Mouse (Mus musculus): ENCODE results near the gene Smpdl3b. TPM values are rescaled to one million over a fixed set of nuclear protein-coding genes. Genes with fewer than 3 reads are reported as not detected.

Gene Smpdl3b
- total and polyA plus RNA-seq, 3 experiments, result 2.9 to 24.0 (median 3.6) TPM

DNA sequence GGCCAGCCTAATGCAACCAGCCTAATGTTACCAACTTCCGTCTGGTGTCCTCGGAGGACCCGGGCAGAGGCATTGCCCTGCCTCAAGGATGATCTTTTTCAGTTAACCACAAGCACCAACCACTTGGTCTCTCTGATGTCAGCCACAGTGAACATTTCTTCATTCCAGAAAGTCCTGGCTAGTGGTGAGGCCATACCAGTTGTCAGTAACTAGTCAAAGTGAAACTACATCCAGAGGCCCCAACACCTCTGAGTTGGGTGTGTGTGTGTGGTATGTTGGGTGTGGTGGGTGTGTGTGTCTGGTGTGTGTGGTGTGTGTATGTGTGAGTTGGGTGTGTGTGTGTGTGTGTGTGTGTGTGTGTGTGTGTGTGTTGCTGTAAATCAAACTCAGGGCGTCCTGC lies 8.3 kb downstream of the Smpdl3b start (continued):
- TF ChIP-seq BHLHE40 (IDR thresholded peaks at IDR 0.05; ENCODE audit: low read depth, low read length), result peak; percentile 81
- TF ChIP-seq E2F4 (IDR thresholded peaks at IDR 0.05; ENCODE audit: insufficient replicate concordance, low read depth, low read length), result no peak
- TF ChIP-seq MYC (IDR thresholded peaks at IDR 0.05; ENCODE audit: low read depth, low read length), result peak; percentile 74
- peak; percentile 82 for TF ChIP-seq MEF2A (IDR thresholded peaks at IDR 0.05; ENCODE audit: borderline replicate concordance, low read depth, low read length)
- TF ChIP-seq CHD2 (IDR thresholded peaks at IDR 0.05; ENCODE audit: low read length), result peak; percentile 49; the same call in 1 of the 2 replicates
- peak; percentile 9; the same call in 1 of the 2 replicates for TF ChIP-seq NELFE (IDR thresholded peaks at IDR 0.05; ENCODE audit: low read depth, low read length)
- peak; percentile 79 for TF ChIP-seq ETS1 (conservative IDR thresholded peaks at IDR 0.05; ENCODE audit: low read depth, low read length)
- TF ChIP-seq SMC3 (IDR thresholded peaks at IDR 0.05; ENCODE audit: low read depth, low read length), result no peak
- TF ChIP-seq USF2 (conservative IDR thresholded peaks at IDR 0.05; ENCODE audit: low read depth, low read length), result no peak
- peak; percentile 82 for TF ChIP-seq TCF12 (IDR thresholded peaks at IDR 0.05; ENCODE audit: low read depth, low read length)
- TF ChIP-seq SIN3A (IDR thresholded peaks at IDR 0.05; ENCODE audit: low read length), result peak; percentile 80
- peak; percentile 41; the same call in 1 of the 2 replicates for TF ChIP-seq HCFC1 (IDR thresholded peaks at IDR 0.05; ENCODE audit: low read depth, low read length)
- no peak for TF ChIP-seq UBTF (IDR thresholded peaks at IDR 0.05; ENCODE audit: low read depth, low read length)
- no peak for TF ChIP-seq GABPA (IDR thresholded peaks at IDR 0.05; ENCODE audit: insufficient replicate concordance, low read depth, low read length)
- no peak for TF ChIP-seq ZC3H11A (IDR thresholded peaks at IDR 0.05; ENCODE audit: low read depth, low read length)
- TF ChIP-seq ZMIZ1 (IDR thresholded peaks at IDR 0.05; ENCODE audit: low read depth, low read length), result no peak
- peak; percentile 83; the same call in 1 of the 2 replicates for TF ChIP-seq MAX (IDR thresholded peaks at IDR 0.05; ENCODE audit: low read length)

DNA sequence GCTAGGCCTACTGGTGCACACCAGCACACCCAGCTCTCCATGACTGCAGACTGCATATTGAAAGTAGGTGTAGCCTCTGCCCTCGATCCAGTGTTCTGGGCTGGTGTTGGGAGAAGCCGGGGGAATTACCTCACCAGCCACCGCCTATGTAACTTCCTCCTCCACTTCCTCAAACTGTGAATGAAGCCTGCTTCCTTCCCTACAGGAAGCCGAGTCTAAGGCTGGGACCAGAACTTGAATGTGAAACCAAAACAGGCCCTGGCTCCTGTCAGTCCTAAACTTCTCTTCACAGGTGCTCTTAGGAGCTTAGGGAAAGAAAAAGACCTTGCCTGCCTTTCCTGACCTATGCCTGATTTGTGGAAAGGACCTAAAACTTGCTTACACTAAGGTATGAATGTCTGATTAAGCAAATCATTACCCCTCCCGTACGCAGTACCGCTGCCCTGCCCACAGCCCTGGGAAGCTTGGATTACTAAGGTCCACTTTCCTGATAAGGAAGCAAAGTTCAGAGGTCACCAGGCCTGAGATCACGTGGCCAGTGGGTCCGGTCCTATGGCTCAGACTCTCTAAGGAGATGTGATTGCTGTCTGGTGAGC lies 9.3 kb downstream of the Smpdl3b start:
- Histone ChIP-seq H3K4me3 (replicated peaks in 1 of 3; ENCODE audit: low read depth in 2 of 3, low read length in 2 of 3, poor library complexity in 1 of 3) (peak overlapping the region; percentile 51 to 58 (median 52)), H3K9me3 (replicated peaks; ENCODE audit: low read length) (no peaks in the 10 kb centered on the region), H3K4me1 (ENCODE audit: control insufficient read depth in 1 of 2, insufficient read depth in 2 of 2) (peaks cover 3 to 31% of the 10 kb centered on the region in 2 experiments), H3K4me2 (ENCODE audit: insufficient read depth, low read depth, poor library complexity, severe bottlenecking) (peak overlapping the region; percentile 87), H3K9ac (ENCODE audit: insufficient read depth, low read depth) (peak overlapping the region; percentile 76), H3K79me2 (replicated peaks; ENCODE audit: control insufficient read depth, extremely low read depth, insufficient read depth, poor library complexity, severe bottlenecking) (no peaks in the 10 kb centered on the region), H3K27ac (ENCODE audit: insufficient read depth, low read depth) (peak overlapping the region; percentile 99), H3K27me3 (replicated peaks) (no peaks in the 10 kb centered on the region), H3K36me3 (replicated peaks in 1 of 2; ENCODE audit: control insufficient read depth in 1 of 2, insufficient read depth in 1 of 2, low read length in 1 of 2) (peaks cover 2% of the 10 kb centered on the region in 2 experiments)
- dilution Hi-C loops (cut with MboI; ENCODE audit: extremely low pct_ligation_motif_present, extremely low pct_unique_long_range_greater_than_20kb, low sequenced_read_pairs), result no loop called here
- peak; percentile 90 for DNase-seq (ENCODE audit: extremely low read depth)
- in situ Hi-C loops (cut with MboI; ENCODE audit: low pct_ligation_motif_present, low pct_unique_long_range_greater_than_20kb, low sequenced_read_pairs), result no loop called here
- TF ChIP-seq RCOR1 (conservative IDR thresholded peaks at IDR 0.05; ENCODE audit: low read depth, low read length), result no peak
- no peak for TF ChIP-seq PAX5 (IDR thresholded peaks at IDR 0.05; ENCODE audit: low read length)
- no peak for TF ChIP-seq MXI1 (IDR thresholded peaks at IDR 0.05; ENCODE audit: low read depth, low read length)
- TF ChIP-seq IRF4 (IDR thresholded peaks at IDR 0.05; ENCODE audit: low read depth, low read length), result peak; percentile 73; the same call in 1 of the 2 replicates
- TF ChIP-seq ELF1 (IDR thresholded peaks at IDR 0.05; ENCODE audit: low read depth, low read length), result peak; percentile 88
- peak; percentile 66 for TF ChIP-seq SIN3A (IDR thresholded peaks at IDR 0.05; ENCODE audit: low read length)
- 0 out of 2 replicates have a peak, but pooled peaks have one; percentile 37 for TF ChIP-seq E2F4 (IDR thresholded peaks at IDR 0.05; ENCODE audit: insufficient replicate concordance, low read depth, low read length)
- TF ChIP-seq NRF1 (IDR thresholded peaks at IDR 0.05; ENCODE audit: low read depth, low read length), result no peak
- peak; percentile 74 for TF ChIP-seq USF1 (IDR thresholded peaks at IDR 0.05; ENCODE audit: low read depth, low read length)
- TF ChIP-seq JUN (IDR thresholded peaks at IDR 0.05; ENCODE audit: insufficient read depth, low read depth, low read length), result 0 out of 2 replicates have a peak, but pooled peaks have one; percentile 2
- peak; percentile 71; the same call in 1 of the 2 replicates for TF ChIP-seq ZMIZ1 (IDR thresholded peaks at IDR 0.05; ENCODE audit: low read depth, low read length)
- peak; percentile 61; the same call in 1 of the 2 replicates for TF ChIP-seq TBP (conservative IDR thresholded peaks at IDR 0.05; ENCODE audit: low read depth, low read length)
- no peak; the same call in 1 of the 2 replicates for TF ChIP-seq CHD2 (IDR thresholded peaks at IDR 0.05; ENCODE audit: low read length)
- TF ChIP-seq HCFC1 (IDR thresholded peaks at IDR 0.05; ENCODE audit: low read depth, low read length), result peak; percentile 58; the same call in 1 of the 2 replicates
- peak; percentile 51; the same call in 1 of the 2 replicates for TF ChIP-seq EP300 (IDR thresholded peaks at IDR 0.05; ENCODE audit: low read length)
- TF ChIP-seq BHLHE40 (IDR thresholded peaks at IDR 0.05; ENCODE audit: low read depth, low read length), result peak; percentile 43; the same call in 1 of the 2 replicates
- peak; percentile 67 for TF ChIP-seq ETS1 (conservative IDR thresholded peaks at IDR 0.05; ENCODE audit: low read depth, low read length)
- no peak for TF ChIP-seq MEF2A (IDR thresholded peaks at IDR 0.05; ENCODE audit: borderline replicate concordance, low read depth, low read length)
- peak; percentile 67 for TF ChIP-seq USF2 (conservative IDR thresholded peaks at IDR 0.05; ENCODE audit: low read depth, low read length)
- no peak for TF ChIP-seq SMC3 (IDR thresholded peaks at IDR 0.05; ENCODE audit: low read depth, low read length)
- TF ChIP-seq ZKSCAN1 (IDR thresholded peaks at IDR 0.05; ENCODE audit: borderline replicate concordance, low read depth, low read length), result no peak
- no peak for TF ChIP-seq ZC3H11A (IDR thresholded peaks at IDR 0.05; ENCODE audit: low read depth, low read length)
- peak; percentile 56; the same call in 1 of the 2 replicates for TF ChIP-seq MAX (IDR thresholded peaks at IDR 0.05; ENCODE audit: low read length)
- TF ChIP-seq POLR2A (IDR thresholded peaks at IDR 0.05; ENCODE audit: low read depth, low read length), result peak; percentile 72
- TF ChIP-seq ZNF384 (IDR thresholded peaks at IDR 0.05; ENCODE audit: low read depth, low read length), result no peak
- TF ChIP-seq NELFE (IDR thresholded peaks at IDR 0.05; ENCODE audit: low read depth, low read length), result peak; percentile 54; the same call in 1 of the 2 replicates
- 0 out of 2 replicates have a peak, but pooled peaks have one; percentile 13 for TF ChIP-seq CHD1 (IDR thresholded peaks at IDR 0.05; ENCODE audit: low read depth, low read length)

Measured in CH12.LX (cell line).